Mouse (Mus musculus): ENCODE measurements around the gene Snx29.

GRCm38 (mm10) chr16:11447905-11448304, 125.2 kb downstream of the Snx29 start:
- TF ChIP-seq POLR2A (IDR thresholded peaks at IDR 0.05; ENCODE audit: borderline replicate concordance, extremely low read depth, insufficient read depth, insufficient read length, poor library complexity, severe bottlenecking), result no peak
- TF ChIP-seq CTCF (IDR thresholded peaks at IDR 0.05; ENCODE audit: borderline replicate concordance, extremely low read depth, insufficient read depth, insufficient read length), result no peak
